Mouse (Mus musculus) effector memory CD4-positive, alpha-beta T cell, adult 7 months (primary cell): Measurements from ENCODE around the gene Taar8c. TPM values are rescaled to one million over a fixed set of nuclear protein-coding genes. Genes with fewer than 3 reads are reported as not detected.

ENCODE experiments used
- polyA plus RNA-seq: library from polyadenylated mRNA; unstranded; fragments of 100-300 nt; shearing (Covaris generic); gene quantifications from one replicate; pipeline ENCODE4 v1.2.1, GENCODE M21; 2017

Gene Taar8c
- not detected for polyA plus RNA-seq

GRCm38 (mm10) chr10:24101812-24102211 lies at the start of gene Taar8c:
Gene Taar8c (minus strand): TSS chr10:24101912.

DNA sequence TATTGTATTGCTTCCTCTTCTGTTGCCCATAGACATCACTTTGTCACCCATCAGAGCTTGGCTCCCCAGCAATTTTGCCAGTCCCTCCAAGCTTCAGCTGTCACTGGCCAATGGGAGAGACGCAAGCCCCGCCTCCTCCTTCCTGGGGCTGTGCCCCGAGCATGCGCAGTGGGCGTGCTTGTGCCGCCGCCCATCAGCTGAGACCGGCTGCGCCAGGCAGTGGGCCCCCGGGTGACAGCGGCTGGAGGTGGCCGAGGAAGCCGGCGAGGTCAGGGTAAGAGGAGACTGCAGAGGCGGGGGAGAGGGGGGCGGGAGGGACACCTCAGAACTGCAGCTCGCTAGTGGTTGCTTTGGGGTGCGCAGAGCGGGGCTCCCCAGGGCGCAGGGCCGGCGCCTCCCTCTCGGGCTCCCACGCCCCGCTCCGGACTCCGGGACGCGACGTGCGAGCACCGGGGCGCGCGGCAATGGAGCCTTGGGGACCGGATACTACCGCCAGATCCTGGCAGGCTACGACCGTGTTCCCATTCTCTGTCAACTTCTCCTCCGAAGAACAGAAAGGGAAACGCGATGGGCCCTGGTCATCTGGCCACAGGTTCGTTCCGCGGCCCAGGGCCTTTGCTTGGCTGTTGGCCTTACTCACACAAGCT lies 47.5 kb upstream of the Taar8c start, which contains the start of gene Stx7:
Gene Stx7, plus strand, starts transcription at position 168 of the 647 bp plus-strand sequence.

GRCm38 (mm10) chr10:24109434-24109833 lies 7.7 kb upstream of the Taar8c start, which contains the start of gene Taar9:
Gene Taar9 (minus strand): TSS chr10:24109534.

GRCm38 (mm10) chr10:24092194-24092593 lies 9.5 kb downstream of the Taar8c start, which contains the start of gene Taar8b:
Gene Taar8b (minus strand): TSS chr10:24092294.

GRCm38 (mm10) chr10:24076200-24076599 lies 25.5 kb downstream of the Taar8c start, which contains the start of gene Taar8a:
Gene Taar8a (plus strand): TSS chr10:24076500.

Other genes with a start within 250 kb of the Taar8c start
- not detected for gene Vnn1, start 207.2 kb downstream of the Taar8c start, polyA plus RNA-seq
- not detected for gene Taar1, start 181.6 kb downstream of the Taar8c start, polyA plus RNA-seq
- gene Taar2, start 163.3 kb downstream of the Taar8c start, polyA plus RNA-seq, result not detected
- gene Taar3, start 152.4 kb downstream of the Taar8c start, polyA plus RNA-seq, result not detected
- gene Taar4, start 141.4 kb downstream of the Taar8c start, polyA plus RNA-seq, result not detected
- not detected for gene Taar5, start 131.2 kb downstream of the Taar8c start, polyA plus RNA-seq
- gene Taar6, start 116.3 kb downstream of the Taar8c start, polyA plus RNA-seq, result not detected
- not detected for gene Taar7a, start 108.4 kb downstream of the Taar8c start, polyA plus RNA-seq
- not detected for gene Taar7b, start 102.0 kb downstream of the Taar8c start, polyA plus RNA-seq
- not detected for gene Taar7d, start 74.7 kb downstream of the Taar8c start, polyA plus RNA-seq
- gene Taar7e, start 64.3 kb downstream of the Taar8c start, polyA plus RNA-seq, result not detected
- not detected for gene Taar7f, start 52.4 kb downstream of the Taar8c start, polyA plus RNA-seq
- gene Taar8a, start 25.4 kb downstream of the Taar8c start, polyA plus RNA-seq, result 0.38 TPM
- gene Taar8b, start 9.6 kb downstream of the Taar8c start, polyA plus RNA-seq, result not detected
- gene Taar9, start 7.6 kb upstream of the Taar8c start, polyA plus RNA-seq, result not detected
- 19.9 TPM for gene Stx7, start 47.4 kb upstream of the Taar8c start, polyA plus RNA-seq
- not detected for gene Moxd1, start 121.6 kb upstream of the Taar8c start, polyA plus RNA-seq